Mouse (Mus musculus) 416B (cell line): ENCODE data around the gene Fthl17b.
"Not testable (repeated sequence)": the region's sequence is repeated elsewhere in the genome, so short reads cannot be mapped to it uniquely, and the experiment has no call there.

Source experiments
- DNase-seq: peaks from one replicate; pipeline ENCODE4 v3.0.0; 2011; ENCODE audit warnings: low read depth

Fthl17b gene

GRCm38 (mm10) chrX:8962875-8963274 is at the start of gene Fthl17b:
Gene Fthl17b, minus strand, starts transcription at chrX:8962975.
- not testable (repeated sequence) for DNase-seq

GRCm38 (mm10) chrX:8986655-8987054 is 23.9 kb upstream of the Fthl17b start, which contains the start of gene Fthl17d:
Gene Fthl17d, minus strand, starts transcription at chrX:8986755.
- DNase-seq: not testable (repeated sequence)

- not testable (repeated sequence) for DNase-seq
Measured at GRCm38 (mm10) chrX:8976459-8976858, 13.7 kb upstream of the Fthl17b start, which contains the start of gene Fthl17c. Gene Fthl17c, minus strand, starts transcription at chrX:8976559.

GRCm38 (mm10) chrX:8964618-8965017 is 1.8 kb upstream of the Fthl17b start:
- DNase-seq: not testable (repeated sequence)

GRCm38 (mm10) chrX:8948130-8948805 is 14.5 kb downstream of the Fthl17b start:
- DNase-seq: peak; percentile 54

GRCm38 (mm10) chrX:8944041-8944440 is 18.7 kb downstream of the Fthl17b start:
- no peak for DNase-seq

GRCm38 (mm10) chrX:8927308-8927707 is 35.5 kb downstream of the Fthl17b start:
- no peak for DNase-seq

- no peak for DNase-seq
Measured at GRCm38 (mm10) chrX:8921813-8922607, 40.8 kb downstream of the Fthl17b start.

- DNase-seq: no peak
Measured at GRCm38 (mm10) chrX:8921080-8921479, 41.7 kb downstream of the Fthl17b start.
